Mouse (Mus musculus) ZHBTc4 (cell line): ENCODE results near the gene Mybpc2.

Experiments used
- DNase-seq: peaks from one replicate; pipeline ENCODE4 v3.0.0-alpha.2; 2011; ENCODE audit warnings: low read depth, low spot score

The Mybpc2 gene

DNA sequence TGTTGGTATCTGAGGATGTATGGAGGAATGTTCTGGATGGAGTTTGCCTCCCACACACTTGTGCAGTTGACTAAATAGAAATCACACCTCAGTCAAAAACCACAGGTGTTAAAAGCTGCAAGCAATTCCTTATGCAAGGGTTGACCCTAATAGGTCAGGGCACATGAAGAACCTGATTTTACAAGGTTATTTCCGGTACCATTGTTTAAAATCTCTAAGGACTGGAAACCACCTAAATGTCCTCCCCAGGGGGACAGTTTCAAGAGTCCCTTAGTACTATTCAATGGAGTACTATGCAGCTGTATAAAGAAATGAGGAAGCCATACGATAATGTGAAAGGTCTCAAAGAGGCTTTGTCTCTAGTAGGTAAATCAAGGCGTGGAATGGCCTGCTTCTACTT lies 21.8 kb upstream of the Mybpc2 start:
- DNase-seq, result no peak

DNA sequence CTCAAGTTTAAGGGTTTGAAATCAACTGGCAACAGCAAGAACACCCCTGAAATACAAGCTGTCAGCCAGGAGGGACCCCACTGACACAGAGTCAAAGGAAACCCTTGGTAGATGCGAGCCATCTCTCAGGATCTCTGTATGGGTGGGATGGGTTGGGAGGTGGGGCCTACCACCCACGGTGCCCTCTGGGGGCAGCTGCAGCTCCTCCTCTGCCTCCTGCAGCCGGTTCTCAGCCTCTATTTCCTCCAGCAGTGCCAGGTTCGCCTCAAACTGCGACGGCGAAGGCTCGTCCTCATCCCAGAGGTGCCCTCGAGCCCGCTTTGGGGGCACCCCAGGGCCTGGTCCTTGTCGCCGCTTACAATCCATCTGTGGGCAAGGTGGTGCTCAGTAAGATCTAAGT lies 18.6 kb upstream of the Mybpc2 start:
- no peak for DNase-seq

DNA sequence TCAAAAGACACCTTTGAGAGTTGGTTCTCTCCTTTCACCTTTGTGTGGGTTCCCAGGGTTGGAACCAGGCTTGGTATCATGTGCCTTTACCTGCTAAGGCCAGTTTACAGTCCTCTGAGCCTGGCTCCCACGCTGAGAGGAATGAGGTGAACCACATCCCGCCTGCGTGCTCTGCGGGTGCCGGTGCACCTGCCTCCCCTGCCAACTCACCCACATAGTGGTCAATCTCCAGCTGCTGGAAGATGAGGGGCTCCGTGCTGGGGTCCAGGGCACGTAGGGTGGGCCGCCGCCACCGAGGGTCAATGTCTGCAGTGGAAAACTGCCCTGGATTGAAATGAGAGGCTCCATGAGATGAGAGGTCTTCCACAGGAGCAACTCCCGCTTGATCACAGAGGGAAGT lies 18.1 kb upstream of the Mybpc2 start:
- no peak for DNase-seq

DNA sequence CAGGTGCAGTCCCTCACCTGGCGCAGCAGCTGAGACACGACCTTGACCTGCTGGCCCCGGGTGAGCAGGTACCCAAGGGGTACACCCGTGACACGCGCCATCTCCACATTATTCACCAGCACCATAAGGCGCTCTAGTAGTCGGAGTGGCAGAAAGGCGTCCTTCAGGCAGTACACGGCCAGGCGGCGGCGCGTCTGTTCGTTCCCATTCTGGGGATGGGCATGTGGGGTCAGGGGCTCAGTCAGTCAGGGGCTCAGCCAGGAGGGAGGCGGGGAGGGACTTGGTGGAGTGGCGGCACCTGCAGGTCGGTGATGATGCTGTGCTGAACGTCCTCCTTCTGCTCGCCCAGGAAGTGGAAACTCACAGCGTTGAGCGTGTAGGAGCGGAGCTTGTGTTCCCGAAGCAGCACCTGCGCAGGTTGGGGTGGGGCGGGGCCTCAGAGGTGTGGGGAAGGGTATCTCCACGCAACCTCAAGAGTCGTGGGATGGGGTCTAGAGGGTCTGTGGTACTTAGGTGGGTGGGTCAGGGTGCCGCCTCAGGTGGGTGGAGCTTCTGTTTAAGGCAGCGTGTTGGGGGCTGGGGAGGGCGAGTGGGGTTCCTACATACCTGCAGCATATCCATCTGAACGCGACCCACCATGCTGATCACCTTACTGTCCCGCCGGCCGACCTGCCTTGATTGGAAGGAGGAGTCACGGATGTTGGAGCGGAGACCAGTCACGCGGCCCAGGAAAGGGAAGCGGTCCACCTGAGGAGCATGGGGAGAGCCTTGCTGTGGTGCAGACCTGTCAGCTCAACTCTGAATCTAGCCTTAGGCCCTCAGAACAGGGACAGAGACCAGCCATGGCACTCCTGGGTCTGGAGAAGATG lies 14.5 kb upstream of the Mybpc2 start:
- no peak for DNase-seq

DNA sequence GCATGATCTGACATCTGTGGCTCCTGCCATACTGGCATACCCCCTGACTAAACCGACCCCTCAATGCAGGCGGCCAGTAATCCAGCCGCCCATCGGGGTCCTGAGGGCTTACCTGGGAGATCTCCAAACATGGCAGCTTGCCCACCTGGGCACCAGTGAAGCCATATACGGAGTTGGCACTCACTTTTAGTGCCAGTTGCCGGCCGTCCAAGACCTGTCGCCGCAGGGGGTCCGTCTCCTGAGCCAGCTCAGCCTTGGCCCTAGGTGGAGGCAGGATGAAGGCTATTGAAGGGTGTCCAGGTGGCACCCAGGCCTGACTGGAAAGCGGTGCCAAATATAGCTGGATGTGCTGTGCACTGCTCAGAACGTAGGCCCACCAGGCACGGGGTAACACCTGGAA lies 13.0 kb upstream of the Mybpc2 start:
- DNase-seq, result no peak

DNA sequence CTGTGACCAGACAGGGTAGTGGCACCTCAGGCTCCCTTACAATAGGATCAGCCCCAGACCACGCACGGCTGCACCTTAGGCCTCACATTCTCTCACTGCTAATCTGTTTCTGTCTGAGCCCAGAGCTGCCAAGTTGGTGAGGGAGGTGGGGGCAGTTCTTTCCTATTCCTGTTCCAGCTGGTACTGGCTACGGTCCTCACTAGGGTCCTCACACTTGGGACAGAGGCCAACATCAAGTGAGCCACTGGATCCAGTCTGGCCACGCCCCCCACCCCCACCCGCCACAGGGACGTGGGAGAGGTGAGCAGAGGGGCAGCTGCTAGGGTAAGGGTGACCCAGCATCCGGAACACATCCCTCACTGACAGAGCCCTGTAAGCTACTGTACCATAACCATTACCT lies 12.6 kb upstream of the Mybpc2 start:
- no peak for DNase-seq

DNA sequence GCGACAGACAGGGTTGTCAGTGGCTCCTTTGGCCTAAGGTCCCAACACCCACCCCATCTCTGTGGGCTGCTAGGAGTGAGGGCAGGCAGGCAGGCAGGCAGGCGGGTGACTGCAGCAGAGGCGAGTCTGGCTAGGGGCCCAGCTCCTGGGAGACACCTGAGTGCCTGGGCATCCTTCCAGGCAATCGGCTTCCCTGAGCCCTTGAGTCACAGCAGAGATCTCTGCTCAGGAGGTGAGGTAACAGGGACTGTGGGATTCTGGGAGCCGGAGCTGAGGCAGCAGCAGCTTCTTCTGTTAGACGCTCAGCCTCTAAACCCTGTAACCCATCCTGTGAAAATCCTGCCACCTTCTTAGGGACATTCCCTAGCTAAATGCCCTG lies 12.1 kb upstream of the Mybpc2 start:
- DNase-seq, result no peak

DNA sequence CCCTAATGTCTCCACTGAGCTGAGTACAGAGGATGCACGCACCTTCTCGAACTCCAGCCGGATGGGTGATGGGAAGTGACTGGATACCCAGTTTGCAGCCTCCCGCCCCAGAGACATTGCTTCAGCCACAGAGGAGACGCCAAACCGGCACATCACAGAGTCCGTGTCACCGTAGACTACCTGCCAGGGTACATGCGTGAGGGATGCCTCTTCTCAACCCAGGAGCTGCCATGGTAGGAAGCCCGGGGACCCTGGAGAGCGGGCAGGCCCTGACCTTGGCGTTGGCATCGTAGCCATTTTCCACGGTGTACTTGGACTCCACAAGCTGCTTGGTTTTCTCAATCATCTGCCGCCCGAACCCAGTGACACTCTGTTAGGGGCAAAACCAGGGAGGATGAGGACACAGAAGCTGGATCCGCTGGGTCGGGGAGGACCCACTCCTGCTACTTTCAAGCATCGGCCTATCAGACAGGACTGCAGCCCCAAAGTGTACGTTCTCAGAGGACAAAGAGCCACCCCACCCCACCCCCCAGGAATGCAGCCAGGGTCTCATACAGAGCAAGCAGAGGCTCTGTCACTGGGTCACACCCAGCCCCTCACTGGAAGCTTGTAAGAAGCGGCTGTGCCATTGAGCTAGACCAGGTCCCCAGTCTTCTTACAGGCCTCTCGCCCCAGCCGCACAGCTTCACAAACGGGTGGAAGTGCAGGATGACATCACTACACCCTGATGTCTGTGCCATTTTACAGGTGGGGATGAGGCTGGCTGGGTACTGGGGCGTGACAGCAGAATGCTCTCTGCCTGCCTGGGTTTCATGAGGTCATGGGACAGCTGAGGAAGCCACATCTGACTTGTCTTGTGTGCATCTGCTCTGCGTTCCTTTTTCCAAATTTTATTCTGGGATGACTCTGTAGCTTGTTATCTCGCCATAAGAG lies 11.5 kb upstream of the Mybpc2 start:
- peak; percentile 52 for DNase-seq

DNA sequence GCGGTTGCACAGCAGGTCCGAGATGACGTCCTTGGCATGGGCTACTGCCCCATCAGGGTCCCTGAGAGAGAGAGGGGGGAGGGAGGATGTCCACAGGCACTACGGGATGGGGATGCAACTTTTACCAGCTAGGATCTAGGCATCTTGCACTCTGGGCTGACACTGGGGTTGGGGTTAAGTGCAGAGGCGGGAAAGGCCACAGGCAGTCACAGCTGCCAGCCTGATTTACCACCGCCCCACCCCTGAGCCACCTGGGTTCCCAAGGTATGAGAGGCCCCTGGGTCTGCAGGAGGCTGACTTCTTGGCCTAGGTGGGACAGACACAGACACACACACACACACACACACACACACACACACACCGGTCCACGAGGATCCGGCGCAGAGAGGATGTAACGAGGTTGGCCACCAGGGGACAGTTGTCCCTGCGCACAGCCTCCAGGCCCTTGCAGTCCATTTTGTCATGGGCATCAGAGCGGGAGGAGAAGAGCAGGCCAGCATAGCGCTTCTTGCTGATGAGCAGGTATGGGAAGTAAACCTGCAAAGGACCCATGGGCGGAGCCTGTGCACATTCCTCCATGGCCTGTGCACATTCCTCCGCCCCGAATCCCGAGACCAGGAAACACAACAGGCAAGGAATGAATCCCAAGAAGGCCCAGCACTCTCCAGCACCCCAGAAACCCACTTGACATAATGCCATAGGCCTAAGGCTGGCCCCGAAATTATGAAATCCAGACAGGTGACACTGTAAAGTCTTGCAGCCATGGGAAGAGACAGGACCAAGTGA lies 10.4 kb upstream of the Mybpc2 start:
- DNase-seq, result peak; percentile 79

DNA sequence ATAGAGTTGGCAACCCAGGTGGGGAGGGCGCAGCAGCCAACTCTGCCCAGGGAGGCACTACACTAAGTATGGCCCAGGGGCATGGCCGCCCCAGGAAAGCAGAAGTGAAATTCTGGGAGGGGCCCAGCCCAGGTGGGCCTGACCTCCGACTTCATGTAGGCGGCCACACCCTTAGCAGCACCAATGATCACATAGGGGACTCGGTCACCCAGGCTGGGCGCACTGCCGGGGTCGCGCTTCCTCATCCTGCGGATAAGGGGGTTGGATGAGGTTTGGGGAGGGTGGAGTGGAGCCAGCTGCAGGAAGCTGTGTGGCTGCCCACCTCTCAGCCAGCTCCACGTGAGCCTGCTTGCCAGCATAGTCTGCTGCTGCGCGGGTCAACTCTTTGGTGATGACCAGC lies 9.8 kb upstream of the Mybpc2 start:
- DNase-seq, result no peak

DNA sequence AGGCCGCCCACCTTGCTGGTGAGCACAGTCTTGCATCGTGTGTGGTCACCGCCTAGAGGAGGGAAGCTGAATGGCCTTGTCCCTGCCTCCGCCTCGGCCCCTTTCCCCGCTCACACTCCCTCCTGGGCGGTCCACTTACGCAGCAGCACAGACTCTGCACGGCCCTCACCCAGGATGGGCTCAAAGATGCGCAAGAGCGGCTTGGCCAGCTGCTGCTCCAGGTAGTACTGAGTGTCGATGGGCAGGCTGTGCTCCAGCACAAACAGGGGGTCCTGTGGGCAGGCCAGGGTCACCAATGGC lies 9.2 kb upstream of the Mybpc2 start:
- no peak for DNase-seq

DNA sequence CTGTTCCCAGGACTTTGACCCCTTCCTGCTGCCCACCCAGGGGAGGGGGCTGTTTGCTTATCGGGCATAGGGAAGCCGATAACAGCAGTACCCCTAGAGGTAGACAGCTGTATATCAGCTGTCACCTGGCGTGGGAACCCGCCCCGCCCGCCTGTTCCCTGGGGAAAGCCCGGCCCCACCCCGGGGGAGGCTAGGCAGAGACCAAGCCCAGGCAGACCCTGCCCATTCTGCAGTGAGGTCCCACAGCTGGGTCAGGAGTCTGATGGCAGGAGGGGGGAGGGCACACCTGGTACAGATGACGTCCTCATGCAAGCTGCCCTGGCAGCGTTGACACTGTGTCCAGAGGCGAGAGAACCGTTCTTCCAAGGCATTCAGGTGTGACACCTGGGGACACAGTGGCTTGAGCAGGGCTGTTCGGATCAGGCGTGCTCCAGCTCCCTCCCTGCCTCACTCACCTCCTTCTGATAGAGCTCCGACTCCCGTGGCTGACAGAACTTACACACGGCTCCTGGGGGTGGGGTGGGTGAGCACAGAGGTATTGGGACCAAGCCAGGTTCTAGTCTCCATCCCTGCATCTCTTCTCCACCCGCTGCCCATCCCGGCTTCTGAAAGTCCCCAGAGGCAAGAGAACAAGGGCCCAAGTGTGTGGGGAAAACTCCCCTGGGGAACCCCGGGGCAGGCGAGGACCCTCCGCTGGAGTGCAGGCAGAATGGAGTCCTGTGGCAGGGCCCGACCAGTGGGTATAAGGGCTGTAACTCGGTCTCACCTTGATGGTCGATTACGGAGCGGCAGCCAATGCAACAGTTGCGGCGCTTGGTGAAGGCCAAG lies 8.7 kb upstream of the Mybpc2 start:
- no peak for DNase-seq

DNA sequence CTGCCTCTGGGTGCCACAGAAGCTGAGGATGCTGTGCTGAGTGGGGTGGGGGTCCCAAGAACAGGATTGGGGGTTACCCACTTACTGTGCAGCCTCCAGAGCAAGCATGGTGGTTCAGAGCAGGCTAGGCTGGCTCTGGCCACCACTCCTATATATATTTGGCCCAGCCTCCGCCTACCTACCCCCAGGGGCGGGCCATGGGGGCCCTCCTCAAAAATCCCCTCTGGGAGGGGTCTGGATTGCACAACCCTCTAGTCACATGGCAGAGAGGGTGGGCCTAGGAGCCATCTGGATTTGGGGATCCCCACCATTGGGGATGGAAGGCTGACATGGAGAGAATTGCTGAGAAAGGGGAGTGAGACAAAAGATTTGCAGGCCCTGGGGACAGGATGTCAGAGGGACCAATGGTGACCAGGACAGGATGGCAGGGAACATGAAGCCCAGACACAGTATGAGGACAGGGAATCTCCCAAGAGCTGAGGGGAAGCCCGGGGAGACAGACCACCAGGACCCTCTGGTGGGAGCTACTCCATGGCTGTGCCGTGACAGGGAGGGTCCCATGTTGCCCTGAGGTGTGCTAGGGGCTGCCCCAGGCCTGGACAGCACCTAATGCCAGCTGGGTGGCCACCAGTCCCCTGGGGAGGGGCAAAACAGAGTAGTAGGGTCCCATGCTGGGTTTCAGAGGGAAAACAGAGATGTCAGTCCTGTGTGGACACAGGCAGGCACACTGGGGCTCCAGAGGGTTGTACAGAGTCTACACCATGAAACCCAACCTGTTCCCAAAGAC lies 7.7 kb upstream of the Mybpc2 start, which contains the start of gene Spib:
Gene Spib (minus strand): TSS at position 126 of the 787 bp plus-strand sequence.
- DNase-seq, result no peak

DNA sequence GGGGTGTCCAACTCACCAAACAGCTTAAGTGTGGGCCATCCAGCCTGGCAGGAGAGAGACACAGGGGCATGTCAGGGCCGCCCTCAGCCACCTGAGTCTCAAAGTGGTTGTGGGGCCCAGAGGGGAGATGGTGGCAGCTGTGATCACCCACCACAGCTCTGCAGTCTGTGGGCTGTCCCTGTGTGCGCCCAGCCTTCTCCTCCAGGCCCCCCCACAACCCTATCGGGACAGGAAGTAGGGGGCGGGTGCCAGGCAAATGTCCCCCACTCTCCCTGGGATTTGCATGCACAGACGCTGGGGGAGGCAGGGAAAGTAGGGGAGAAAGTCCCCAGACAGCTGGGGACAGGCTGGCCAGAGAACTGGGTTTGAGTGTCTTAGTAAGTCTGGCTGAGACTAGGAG lies 6.8 kb upstream of the Mybpc2 start:
- DNase-seq, result no peak

DNA sequence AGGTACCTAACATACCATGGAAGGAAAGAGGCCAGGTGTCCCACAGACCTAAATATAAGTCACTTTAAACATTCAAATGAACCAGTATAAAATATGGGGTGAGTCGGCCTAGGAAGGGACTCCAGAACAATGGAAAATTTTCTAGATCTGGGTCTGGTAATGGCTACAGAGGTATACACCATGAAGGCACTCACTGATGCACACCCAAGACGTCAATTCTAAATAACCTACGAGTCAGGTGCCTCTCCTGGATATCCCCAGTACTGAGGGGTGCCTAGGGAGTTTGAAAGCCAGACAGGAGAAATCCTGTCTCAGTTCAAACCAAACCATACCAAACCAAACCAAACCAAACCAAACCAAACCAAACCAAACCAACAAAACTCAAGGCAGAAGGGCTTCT lies 6.1 kb upstream of the Mybpc2 start:
- DNase-seq, result no peak

DNA sequence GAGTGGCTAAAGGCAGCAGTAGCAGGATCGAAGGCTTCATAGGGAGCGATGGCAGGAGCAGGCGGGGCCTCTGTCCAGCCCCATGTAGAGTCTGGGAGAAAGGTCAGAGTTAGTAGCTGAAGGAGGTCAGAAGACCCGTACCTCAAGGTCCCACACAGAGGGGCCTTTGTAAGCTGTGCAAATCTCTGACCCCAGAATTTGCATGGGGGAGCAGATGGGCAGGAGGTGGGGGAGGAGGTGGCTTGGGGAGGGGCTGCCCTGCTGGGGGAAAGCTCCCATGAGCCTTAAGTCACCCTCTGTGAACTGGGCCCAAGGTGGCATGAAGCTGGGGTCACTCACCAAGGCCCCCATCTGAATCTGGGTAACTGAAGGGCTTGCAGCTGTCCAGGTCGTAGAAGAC lies 5.1 kb upstream of the Mybpc2 start:
- DNase-seq, result no peak

DNA sequence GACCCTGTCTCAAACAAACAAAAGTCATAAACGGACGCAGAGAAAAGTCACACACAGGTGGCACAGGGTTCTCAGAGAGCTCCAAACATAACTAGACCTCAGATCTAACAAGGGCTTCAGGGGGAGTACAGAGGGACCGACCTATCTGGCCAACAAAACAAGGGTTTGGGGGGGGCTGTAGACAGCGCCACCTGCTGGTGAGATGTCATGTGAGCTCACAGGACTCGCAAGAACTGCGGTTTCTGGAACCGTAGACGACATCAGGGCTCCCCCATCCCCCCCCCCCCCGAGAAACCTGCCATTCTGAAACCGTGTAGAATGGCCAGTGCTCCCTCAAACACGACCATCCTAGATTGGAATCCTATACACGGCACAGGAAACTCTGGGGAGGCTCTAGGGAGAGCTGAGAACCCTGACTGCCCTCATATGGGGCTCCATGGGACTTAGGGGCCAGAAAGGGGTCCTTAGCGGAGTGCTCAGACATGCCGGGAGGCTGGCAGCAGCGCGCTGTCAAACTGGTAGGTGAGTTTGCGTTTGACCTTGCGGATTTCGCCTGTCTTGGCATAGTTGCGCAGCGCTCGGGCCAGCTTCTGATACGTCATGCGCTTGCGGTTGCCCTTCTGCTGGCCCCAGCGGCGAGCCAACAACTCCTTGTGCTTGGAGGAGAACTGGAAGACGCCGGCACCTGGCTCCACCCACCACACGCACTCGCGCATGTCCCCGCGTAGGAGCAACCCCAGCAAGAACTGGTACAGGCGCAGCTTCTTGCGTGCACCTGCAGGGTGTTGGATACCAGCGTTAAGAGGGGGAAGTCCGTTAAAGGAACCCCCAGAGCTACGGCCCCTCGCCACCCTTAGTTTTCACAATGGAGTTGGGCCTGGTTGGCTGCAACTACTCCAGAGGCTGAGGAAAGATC lies 3.3 kb upstream of the Mybpc2 start:
- DNase-seq, result peak; percentile 66

DNA sequence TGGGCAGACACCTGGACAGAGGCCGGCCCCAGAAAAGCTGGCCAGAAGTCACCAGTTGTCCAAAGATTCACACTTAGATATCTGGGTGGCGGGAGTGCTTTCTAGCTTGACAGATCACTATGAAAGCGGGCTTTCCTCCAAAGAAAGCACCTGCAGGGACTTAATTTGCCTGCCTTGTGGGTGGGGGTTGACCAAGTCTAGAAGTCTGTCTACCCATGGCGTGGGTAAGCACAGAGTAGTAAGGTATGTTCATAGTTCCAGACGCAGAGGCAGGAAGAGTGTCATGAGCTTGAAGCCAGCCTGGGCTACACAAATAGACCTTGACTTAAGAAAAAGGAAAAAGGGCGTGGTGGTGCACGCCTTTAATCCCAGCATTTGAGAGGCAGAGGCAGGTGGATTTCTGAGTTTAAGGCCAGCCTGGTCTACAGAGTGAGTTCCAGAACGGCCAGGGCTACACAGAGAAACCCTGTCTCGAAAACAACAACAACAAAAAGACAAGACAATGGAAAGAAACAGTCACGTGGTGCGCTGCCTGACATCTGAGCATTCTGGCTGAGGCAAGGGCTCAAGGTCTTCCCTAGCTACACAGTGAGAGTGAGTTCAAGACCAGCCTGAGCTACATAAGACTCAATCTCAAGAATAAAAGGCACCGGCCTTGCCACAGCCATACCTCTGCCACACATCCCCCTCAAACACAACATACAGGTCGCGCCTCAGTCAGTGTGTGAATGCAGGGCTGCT lies 2.1 kb upstream of the Mybpc2 start:
- peak; percentile 44 for DNase-seq
